Mouse (Mus musculus): Measurements from ENCODE around the gene Gm9747. TPM values are rescaled to one million over a fixed set of nuclear protein-coding genes. Genes with fewer than 3 reads are reported as not detected.

Gene Gm9747
- total RNA-seq, 2 experiments from 2014 or later, result not detected

Other genes starting within 250 kb of the Gm9747 start
- gene Irs1, start 58.3 kb downstream of the Gm9747 start, total RNA-seq (2021), result 10 to 100 TPM; 44.3 to 49.7 TPM
- 10 to 100 TPM; 10.2 TPM for gene Rhbdd1, start 83.3 kb downstream of the Gm9747 start, total RNA-seq (2021)